ENCODE assay signal across 15 mouse cellular contexts in the genomic region with DNA sequence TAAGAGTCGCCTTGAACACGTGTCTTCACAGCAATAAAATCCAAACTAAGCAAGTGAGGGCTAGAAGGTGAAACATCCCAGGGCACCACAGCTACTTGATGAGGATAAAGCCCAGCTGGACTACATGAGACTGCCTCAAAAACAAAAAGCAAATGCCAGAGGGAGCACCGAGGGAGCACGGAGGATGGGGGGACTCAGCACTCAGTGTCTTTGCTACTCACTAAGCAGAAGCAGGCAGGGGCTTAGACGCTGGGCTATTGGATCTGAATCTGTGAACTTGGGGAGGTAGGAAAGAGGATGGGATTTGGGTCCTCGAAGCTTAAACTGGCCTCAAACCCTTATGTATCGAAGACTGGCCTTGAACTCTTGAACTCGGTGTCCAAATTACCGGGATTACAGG.
DNase-seq lines count a peak whose midpoint lies in the region; ATAC-seq and TF ChIP-seq lines count a peak whose summit lies in the region.
"Had no signal": no experiment of that assay in that cellular context is flagged by ENCODE, and none has a peak within 500 bp of the region (broad histone marks: within the 10 kb centered on the region; RNA-seq: fewer than 3 reads in every experiment).

No protein-coding gene starts in this region.

- TF ChIP-seq EP300 in stomach, postnatal 0 days (optimal IDR thresholded peaks at IDR 0.05) = no peak

- peak overlapping the region; percentile 84 for H3K27ac ChIP-seq in hindbrain, embryonic 13.5 days
- no peak overlapping the region for H3K27ac ChIP-seq in hindbrain, embryonic 12.5 days
- H3K27ac ChIP-seq in liver, embryonic 11.5 days (ENCODE audit: low read depth, low read length) = no peak overlapping the region
- H3K27ac ChIP-seq in midbrain, postnatal 0 days (ENCODE audit: low read depth, low read length) = peak overlapping the region; percentile 68; the same call in 1 of the 2 replicates
- no peak overlapping the region for H3K27ac ChIP-seq in midbrain, embryonic 14.5 days (replicated peaks; ENCODE audit: low read depth, low read length)
- peak overlapping the region; percentile 81 for H3K27ac ChIP-seq in stomach, postnatal 0 days (replicated peaks)
- H3K27ac ChIP-seq: limb, embryonic 15.5 days; macrophage had no signal

- no peaks in the 10 kb centered on the region for H3K27me3 ChIP-seq in hindbrain, embryonic 13.5 days
- H3K27me3 ChIP-seq in hindbrain, embryonic 12.5 days = no peaks in the 10 kb centered on the region
- no peaks in the 10 kb centered on the region for H3K27me3 ChIP-seq in liver, embryonic 11.5 days (replicated peaks; ENCODE audit: control insufficient read depth, insufficient read depth, low read length)
- H3K27me3 ChIP-seq in midbrain, postnatal 0 days (ENCODE audit: insufficient read depth, low read length) = no peaks in the 10 kb centered on the region
- no peaks in the 10 kb centered on the region for H3K27me3 ChIP-seq in midbrain, embryonic 14.5 days (ENCODE audit: control insufficient read depth, insufficient read depth, low read length)
- H3K27me3 ChIP-seq in stomach, postnatal 0 days (ENCODE audit: control insufficient read depth, insufficient read depth, low read length) = no peaks in the 10 kb centered on the region
- H3K27me3 ChIP-seq: heart, embryonic 12.5 days; limb, embryonic 15.5 days; midbrain, embryonic 13.5 days; Patski had no signal

- H3K4me2 ChIP-seq in hindbrain, embryonic 13.5 days = no peak overlapping the region
- H3K4me2 ChIP-seq in hindbrain, embryonic 12.5 days (replicated peaks) = no peak overlapping the region
- no peak overlapping the region for H3K4me2 ChIP-seq in liver, embryonic 11.5 days
- H3K4me2 ChIP-seq in midbrain, postnatal 0 days (ENCODE audit: low read depth, low read length, poor library complexity, severe bottlenecking) = no peak overlapping the region
- H3K4me2 ChIP-seq in midbrain, embryonic 14.5 days (ENCODE audit: low read length) = no peak overlapping the region
- no peak overlapping the region for H3K4me2 ChIP-seq in stomach, postnatal 0 days (replicated peaks; ENCODE audit: low read depth)
- H3K4me2 ChIP-seq: heart, embryonic 12.5 days; limb, embryonic 15.5 days; midbrain, embryonic 13.5 days had no signal

- no peak overlapping the region for H3K4me3 ChIP-seq in hindbrain, embryonic 13.5 days
- H3K4me3 ChIP-seq in hindbrain, embryonic 12.5 days = no peak overlapping the region
- H3K4me3 ChIP-seq in liver, embryonic 11.5 days (ENCODE audit: low read depth, low read length) = no peak overlapping the region
- H3K4me3 ChIP-seq in midbrain, postnatal 0 days (ENCODE audit: low read depth, low read length) = no peak overlapping the region
- no peak overlapping the region for H3K4me3 ChIP-seq in midbrain, embryonic 14.5 days (replicated peaks; ENCODE audit: low read depth, low read length)
- H3K4me3 ChIP-seq in stomach, postnatal 0 days (ENCODE audit: low read depth, low read length) = no peak overlapping the region
- H3K4me3 ChIP-seq: heart, embryonic 12.5 days; limb, embryonic 15.5 days; midbrain, embryonic 13.5 days had no signal

- 89% methylated on average over 9 of the region's 9 CpGs for WGBS in hindbrain, embryonic 13.5 days
- WGBS in hindbrain, embryonic 12.5 days = 93% methylated on average over 9 of the region's 9 CpGs
- 86% methylated on average over 9 of the region's 9 CpGs for WGBS in liver, embryonic 11.5 days
- WGBS in midbrain, postnatal 0 days = 94% methylated on average over 9 of the region's 9 CpGs
- 92% methylated on average over 9 of the region's 9 CpGs for WGBS in midbrain, embryonic 14.5 days
- 81% methylated on average over 9 of the region's 9 CpGs for WGBS in stomach, postnatal 0 days

- 0 out of 2 replicates have a peak, but pooled peaks cover 3% of the 10 kb centered on the region for H3K9me3 ChIP-seq in hindbrain, embryonic 13.5 days
- no peaks in the 10 kb centered on the region for H3K9me3 ChIP-seq in hindbrain, embryonic 12.5 days (replicated peaks)
- no peaks in the 10 kb centered on the region for H3K9me3 ChIP-seq in liver, embryonic 11.5 days (ENCODE audit: control insufficient read depth, low read length)
- no peaks in the 10 kb centered on the region for H3K9me3 ChIP-seq in midbrain, postnatal 0 days (ENCODE audit: low read length)
- H3K9me3 ChIP-seq in midbrain, embryonic 14.5 days (ENCODE audit: control insufficient read depth, low read length) = no peaks in the 10 kb centered on the region
- no peaks in the 10 kb centered on the region for H3K9me3 ChIP-seq in stomach, postnatal 0 days (ENCODE audit: control insufficient read depth, low read length)
- H3K9me3 ChIP-seq: limb, embryonic 15.5 days; midbrain, embryonic 13.5 days had no signal

- no peak for TF ChIP-seq CTCF in midbrain, postnatal 0 days (IDR thresholded peaks at IDR 0.05)
- no peak for TF ChIP-seq CTCF in stomach, postnatal 0 days (IDR thresholded peaks at IDR 0.05; ENCODE audit: low read depth)

- H3K9ac ChIP-seq in hindbrain, embryonic 13.5 days = no peak overlapping the region
- H3K9ac ChIP-seq in hindbrain, embryonic 12.5 days = no peak overlapping the region
- no peak overlapping the region for H3K9ac ChIP-seq in liver, embryonic 11.5 days (ENCODE audit: low read depth, low read length)
- no peak overlapping the region for H3K9ac ChIP-seq in midbrain, postnatal 0 days (replicated peaks; ENCODE audit: low read length, poor library complexity, severe bottlenecking)
- no peak overlapping the region for H3K9ac ChIP-seq in midbrain, embryonic 14.5 days (replicated peaks; ENCODE audit: low read length)
- H3K9ac ChIP-seq in stomach, postnatal 0 days (ENCODE audit: low read length) = no peak overlapping the region
- H3K9ac ChIP-seq: heart, embryonic 12.5 days; limb, embryonic 15.5 days; midbrain, embryonic 13.5 days had no signal

- no peak for ATAC-seq in hindbrain, embryonic 13.5 days (ENCODE audit: low FRiP score)
- no peak for ATAC-seq in hindbrain, embryonic 12.5 days (ENCODE audit: low FRiP score)
- ATAC-seq in liver, embryonic 11.5 days (replicated peaks; ENCODE audit: low FRiP score) = no peak
- ATAC-seq in midbrain, postnatal 0 days (ENCODE audit: low FRiP score) = no peak
- no peak for ATAC-seq in midbrain, embryonic 14.5 days (ENCODE audit: low FRiP score, low TSS enrichment)
- no peak for ATAC-seq in stomach, postnatal 0 days (ENCODE audit: low FRiP score, low TSS enrichment)
- ATAC-seq: intestine, postnatal 0 days; Patski had no signal

- DNase-seq in liver, embryonic 11.5 days (ENCODE audit: low spot score) = peak; percentile 11
- DNase-seq in liver = no peak
- DNase-seq in midbrain, postnatal 0 days (ENCODE audit: low spot score) = no peak
- no peak for DNase-seq in midbrain, embryonic 14.5 days
- DNase-seq in stomach, postnatal 0 days (ENCODE audit: low spot score) = no peak
- DNase-seq: cerebellum, adult 8-10 months; thymus, postnatal 36 days had no signal

- H3K36me3 ChIP-seq in hindbrain, embryonic 13.5 days = no peaks in the 10 kb centered on the region
- H3K36me3 ChIP-seq in hindbrain, embryonic 12.5 days = no peaks in the 10 kb centered on the region
- H3K36me3 ChIP-seq in liver, embryonic 11.5 days (ENCODE audit: control insufficient read depth, insufficient read depth, low read length) = no peaks in the 10 kb centered on the region
- no peaks in the 10 kb centered on the region for H3K36me3 ChIP-seq in midbrain, postnatal 0 days (ENCODE audit: insufficient read depth, low read length)
- no peaks in the 10 kb centered on the region for H3K36me3 ChIP-seq in midbrain, embryonic 14.5 days (ENCODE audit: control insufficient read depth, insufficient read depth, low read length)
- H3K36me3 ChIP-seq in stomach, postnatal 0 days (ENCODE audit: control insufficient read depth, insufficient read depth, low read length) = no peaks in the 10 kb centered on the region
- H3K36me3 ChIP-seq: heart, embryonic 12.5 days; limb, embryonic 15.5 days; midbrain, embryonic 13.5 days had no signal

- H3K4me1 ChIP-seq in hindbrain, embryonic 13.5 days (replicated peaks) = peaks cover 15% of the 10 kb centered on the region
- peaks cover 6% of the 10 kb centered on the region; the same call in 1 of the 2 replicates for H3K4me1 ChIP-seq in hindbrain, embryonic 12.5 days
- no peaks in the 10 kb centered on the region for H3K4me1 ChIP-seq in liver, embryonic 11.5 days (replicated peaks; ENCODE audit: control insufficient read depth, insufficient read depth, low read length)
- no peaks in the 10 kb centered on the region for H3K4me1 ChIP-seq in midbrain, postnatal 0 days (ENCODE audit: insufficient read depth, low read length)
- H3K4me1 ChIP-seq in midbrain, embryonic 14.5 days (ENCODE audit: control insufficient read depth, insufficient read depth, low read length) = 0 out of 2 replicates have a peak, but pooled peaks cover 3% of the 10 kb centered on the region
- H3K4me1 ChIP-seq in stomach, postnatal 0 days (replicated peaks; ENCODE audit: control insufficient read depth, insufficient read depth) = no peaks in the 10 kb centered on the region
- H3K4me1 ChIP-seq: heart, embryonic 12.5 days had no signal

Comparison
In these comparisons a context has a peak if more than half of its experiments do, and no peak if none do; other contexts are left out.
1. H3K27ac ChIP-seq: peak in hindbrain, embryonic 13.5 days (single experiment), midbrain, postnatal 0 days (single experiment) and stomach, postnatal 0 days (single experiment); none in hindbrain, embryonic 12.5 days (single experiment), liver, embryonic 11.5 days (single experiment) and midbrain, embryonic 14.5 days (single experiment).